Mouse (Mus musculus): ENCODE results near the gene Ppa2.

GRCm38 (mm10) chr3:133321928-133322327 is 12.0 kb downstream of the Ppa2 start:
- no peak for TF ChIP-seq POLR2A (IDR thresholded peaks at IDR 0.05; ENCODE audit: insufficient read length, low read depth)
- no peak for TF ChIP-seq USF1 (IDR thresholded peaks at IDR 0.05; ENCODE audit: low read depth)
- TF ChIP-seq CEBPB (IDR thresholded peaks at IDR 0.05; ENCODE audit: insufficient read depth, poor library complexity, severe bottlenecking): no peak
- no peak for TF ChIP-seq POLR2AphosphoS2 (IDR thresholded peaks at IDR 0.05; ENCODE audit: insufficient read length, low read depth)
